Mouse (Mus musculus) MEL (cell line): ENCODE results near the gene Timm50. TPM values are rescaled to one million over a fixed set of nuclear protein-coding genes. Genes with fewer than 3 reads are reported as not detected.
A peak's percentile ranks its signal among the peaks of the same experiment; 100 is the strongest.

Source experiments
- DNase-seq: peaks from one replicate; pipeline ENCODE4 v3.0.0; 2011; ENCODE audit warnings: low read depth, low spot score
- H3K27ac ChIP-seq: 2 replicates; pipeline ENCODE4 v1.5.1; 2012; ENCODE audit warnings: low read depth, mild to moderate bottlenecking, control low read depth, low read length, moderate library complexity; ENCODE audit not compliant: control insufficient read depth
- H3K27me3 ChIP-seq, 2 experiments: fragments of 150-350 bp in 1 of 2; sonication (generic) in 1 of 2; 2 replicates each; pipeline ENCODE4 v1.6.1; 2012; ENCODE audit warnings: low read length in 2 of 2, mild to moderate bottlenecking in 2 of 2, improper control_type of control experiment in 1 of 2, moderate library complexity in 1 of 2; ENCODE audit not compliant: insufficient read depth in 2 of 2, control insufficient read depth in 1 of 2
- H3K36me3 ChIP-seq, 2 experiments: 2 replicates each; pipeline ENCODE4 v1.6.1; 2012 to 2014; ENCODE audit warnings: low read length in 2 of 2, improper control_type of control experiment in 1 of 2, inconsistent platforms in 1 of 2, mild to moderate bottlenecking in 1 of 2; ENCODE audit not compliant: insufficient read depth in 2 of 2, control insufficient read depth in 1 of 2
- H3K4me1 ChIP-seq, 2 experiments: fragments of 150-350 bp in 1 of 2; sonication (generic) in 1 of 2; 2 replicates each; pipeline ENCODE4 v1.6.1; 2012; ENCODE audit warnings: low read length in 2 of 2, improper control_type of control experiment in 1 of 2, mild to moderate bottlenecking in 1 of 2; ENCODE audit not compliant: insufficient read depth in 2 of 2, control insufficient read depth in 1 of 2
- H3K4me3 ChIP-seq, 2 experiments: fragments of 150-350 bp in 1 of 2; sonication (generic) in 1 of 2; 2 replicates each; pipeline ENCODE4 v1.5.1; 2012; ENCODE audit warnings: low read depth in 2 of 2, low read length in 2 of 2, mild to moderate bottlenecking in 2 of 2, moderate library complexity in 2 of 2, control low read depth in 1 of 2, improper control_type of control experiment in 1 of 2; ENCODE audit not compliant: control insufficient read depth in 1 of 2, insufficient read depth in 1 of 2
- H3K79me2 ChIP-seq: 2 replicates; pipeline ENCODE4 v1.6.1; 2012; ENCODE audit warnings: mild to moderate bottlenecking, low read length, moderate library complexity; ENCODE audit not compliant: control insufficient read depth, poor library complexity, insufficient read depth
- H3K9ac ChIP-seq: 2 replicates; pipeline ENCODE4 v1.6.1; 2012; ENCODE audit warnings: low read depth, mild to moderate bottlenecking, control low read depth, low read length, moderate library complexity; ENCODE audit not compliant: control insufficient read depth, poor library complexity, severe bottlenecking
- H3K9me3 ChIP-seq: fragments of 150-350 bp; sonication (generic); replicated peaks from 2 replicates; pipeline ENCODE4 v1.6.1; 2012; ENCODE audit warnings: mild to moderate bottlenecking, low read length, improper control_type of control experiment, moderate library complexity; ENCODE audit not compliant: insufficient read depth
- CHD1 ChIP-seq: IDR thresholded peaks from 2 replicates; pipeline ENCODE4 v1.6.1; 2012; ENCODE audit warnings: low read depth, mild to moderate bottlenecking, inconsistent platforms, low read length, improper control_type of control experiment
- CHD2 ChIP-seq: IDR thresholded peaks from 2 replicates; pipeline ENCODE4 v1.6.1; 2011; ENCODE audit warnings: low read length, improper control_type of control experiment
- CTCF ChIP-seq, 3 experiments: IDR thresholded peaks in 2 of 3; conservative IDR thresholded peaks in 1 of 3; 2 replicates each; pipeline ENCODE4 v1.5.1; 2011 to 2012; ENCODE audit warnings: low read length in 3 of 3, low read depth in 2 of 3, mild to moderate bottlenecking in 2 of 3, improper control_type of control experiment in 1 of 3, inconsistent platforms in 1 of 3, mixed read lengths in 1 of 3, moderate library complexity in 1 of 3; ENCODE audit not compliant: control insufficient read depth in 1 of 3, insufficient read depth in 1 of 3, poor library complexity in 1 of 3, severe bottlenecking in 1 of 3
- ELF1 ChIP-seq: IDR thresholded peaks from 2 replicates; pipeline ENCODE4 v1.6.1; 2014; ENCODE audit warnings: low read depth, mild to moderate bottlenecking, inconsistent platforms, low read length, improper control_type of control experiment, moderate library complexity
- ETS1 ChIP-seq: IDR thresholded peaks from 2 replicates; pipeline ENCODE4 v1.6.1; 2012; ENCODE audit warnings: low read depth, mild to moderate bottlenecking, inconsistent platforms, low read length, improper control_type of control experiment, moderate library complexity
- JUND ChIP-seq: IDR thresholded peaks from 2 replicates; pipeline ENCODE4 v1.6.1; 2011; ENCODE audit warnings: low read depth, mild to moderate bottlenecking, improper control_type of control experiment, low read length
- KAT2A ChIP-seq: conservative IDR thresholded peaks from 2 replicates; pipeline ENCODE4 v1.6.1; 2012; ENCODE audit warnings: low read depth, low read length, improper control_type of control experiment, inconsistent platforms
- MAFK ChIP-seq: IDR thresholded peaks from 2 replicates; pipeline ENCODE4 v1.6.1; 2011; ENCODE audit warnings: low read depth, mild to moderate bottlenecking, low read length, improper control_type of control experiment, borderline replicate concordance
- MAX ChIP-seq: IDR thresholded peaks from 2 replicates; pipeline ENCODE4 v1.6.1; 2011; ENCODE audit warnings: low read length, improper control_type of control experiment
- MXI1 ChIP-seq: IDR thresholded peaks from 2 replicates; pipeline ENCODE4 v1.6.1; 2011; ENCODE audit warnings: mild to moderate bottlenecking, low read depth, low read length, improper control_type of control experiment
- MYC ChIP-seq: IDR thresholded peaks from 2 replicates; pipeline ENCODE4 v1.6.1; 2011; ENCODE audit warnings: low read depth, mild to moderate bottlenecking, low read length, improper control_type of control experiment, moderate library complexity
- NRF1 ChIP-seq: IDR thresholded peaks from 2 replicates; pipeline ENCODE4 v1.6.1; 2014; ENCODE audit warnings: low read depth, mild to moderate bottlenecking, inconsistent platforms, low read length, improper control_type of control experiment, moderate library complexity; ENCODE audit not compliant: poor library complexity, insufficient read depth, severe bottlenecking
- RAD21 ChIP-seq: IDR thresholded peaks from 2 replicates; pipeline ENCODE4 v1.6.1; 2011; ENCODE audit warnings: mild to moderate bottlenecking, low read depth, low read length, improper control_type of control experiment
- RCOR1 ChIP-seq: IDR thresholded peaks from 2 replicates; pipeline ENCODE4 v1.6.1; 2012; ENCODE audit warnings: low read depth, mild to moderate bottlenecking, inconsistent platforms, low read length, improper control_type of control experiment
- SIN3A ChIP-seq: IDR thresholded peaks from 2 replicates; pipeline ENCODE4 v1.6.1; 2012; ENCODE audit warnings: low read length, improper control_type of control experiment, inconsistent platforms
- SMC3 ChIP-seq: IDR thresholded peaks from 2 replicates; pipeline ENCODE4 v1.6.1; 2011; ENCODE audit warnings: low read depth, low read length, improper control_type of control experiment
- TAL1 ChIP-seq: IDR thresholded peaks from 2 replicates; pipeline ENCODE4 v1.6.1; 2012; ENCODE audit warnings: mild to moderate bottlenecking, inconsistent platforms, low read length, moderate library complexity, mixed read lengths
- TCF12 ChIP-seq: IDR thresholded peaks from 2 replicates; pipeline ENCODE4 v1.6.1; 2014; ENCODE audit warnings: low read depth, mild to moderate bottlenecking, inconsistent platforms, low read length, improper control_type of control experiment, moderate library complexity
- UBTF ChIP-seq: IDR thresholded peaks from 2 replicates; pipeline ENCODE4 v1.6.1; 2012; ENCODE audit warnings: low read depth, mild to moderate bottlenecking, inconsistent platforms, low read length, improper control_type of control experiment, moderate library complexity, borderline replicate concordance; ENCODE audit not compliant: insufficient read depth
- USF2 ChIP-seq, 2 experiments: IDR thresholded peaks; 2 replicates each; pipeline ENCODE4 v1.6.1; 2011 to 2012; ENCODE audit warnings: improper control_type of control experiment in 2 of 2, low read length in 2 of 2, borderline replicate concordance in 1 of 2, inconsistent platforms in 1 of 2, low read depth in 1 of 2, mild to moderate bottlenecking in 1 of 2; ENCODE audit not compliant: insufficient read depth in 1 of 2
- ZC3H11A ChIP-seq: IDR thresholded peaks from 2 replicates; pipeline ENCODE4 v1.6.1; 2012; ENCODE audit warnings: low read depth, mild to moderate bottlenecking, inconsistent platforms, low read length, improper control_type of control experiment
- ZMIZ1 ChIP-seq: IDR thresholded peaks from 2 replicates; pipeline ENCODE4 v1.6.1; 2012; ENCODE audit warnings: low read depth, mild to moderate bottlenecking, inconsistent platforms, low read length, improper control_type of control experiment, moderate library complexity
- polyA plus RNA-seq, 2 experiments: library from polyadenylated mRNA; stranded (reverse) in 1 of 2; unstranded in 1 of 2; fragments of >175 nt in 1 of 2; fragments of >200 nt in 1 of 2; gene quantifications; 2 replicates each; pipeline versions ENCODE4 v1.2.1 to v1.2.4; 2012; ENCODE audit warnings: low replicate concordance in 2 of 2, low read depth in 1 of 2; ENCODE audit not compliant: insufficient read length in 2 of 2, insufficient read depth in 1 of 2, missing spikeins in 1 of 2
- total RNA-seq: library from RNA; depleted of rRNA; stranded (reverse); fragments of 300-350 nt; gene quantifications from 2 replicates; pipeline ENCODE4 v1.2.3, GENCODE M21; 2012

Gene Timm50
- total and polyA plus RNA-seq, 3 experiments, result 167 to 216 TPM; not detected in 1

DNA sequence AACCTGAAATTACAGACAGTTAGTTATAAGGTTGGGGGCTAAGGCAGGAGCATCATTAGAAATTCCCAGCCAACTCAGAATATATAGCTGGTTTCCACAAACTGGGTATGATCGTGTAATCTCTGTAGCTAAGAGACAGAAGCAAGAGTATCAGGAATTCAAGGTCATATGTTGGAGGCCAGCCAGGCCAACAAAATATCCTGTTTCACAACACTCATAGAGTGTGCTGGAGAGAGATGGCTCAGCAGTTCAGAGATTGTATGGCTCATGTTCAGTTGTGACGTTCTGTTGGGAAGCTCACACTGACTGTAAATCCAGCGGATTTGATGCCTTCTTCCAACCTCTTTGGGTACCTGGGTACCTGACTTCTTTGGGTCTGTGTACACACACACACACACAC lies 35.9 kb upstream of the Timm50 start:
- Histone ChIP-seq H3K4me1 (peaks cover 2 to 19% of the 10 kb centered on the region in 2 experiments; a peak in 3 of 4 replicates), H3K9ac (no peak overlapping the region), H3K4me3 (no peak overlapping the region), H3K27me3 (no peaks in the 10 kb centered on the region), H3K79me2 (peaks cover 20% of the 10 kb centered on the region), H3K9me3 (no peaks in the 10 kb centered on the region), H3K27ac (no peak overlapping the region), H3K36me3 (peaks cover 7 to 18% of the 10 kb centered on the region in 2 experiments)
- peak; percentile 60 for DNase-seq
- TF ChIP-seq KAT2A (no peak), UBTF (no peak), CTCF (IDR thresholded peaks at IDR 0.05 in 2 of 3, conservative IDR thresholded peaks at IDR 0.05 in 1 of 3; ENCODE audit: control insufficient read depth in 1 of 3, insufficient read depth in 1 of 3, low read depth in 2 of 3, low read length in 3 of 3, poor library complexity in 1 of 3, severe bottlenecking in 1 of 3) (no peak), MXI1 (no peak), TCF12 (no peak), ZMIZ1 (no peak), RCOR1 (no peak), USF2 (IDR thresholded peaks at IDR 0.05; ENCODE audit: borderline replicate concordance in 1 of 2, insufficient read depth in 1 of 2, low read depth in 1 of 2, low read length in 2 of 2) (no peak), NRF1 (no peak), TAL1 (no peak)

DNA sequence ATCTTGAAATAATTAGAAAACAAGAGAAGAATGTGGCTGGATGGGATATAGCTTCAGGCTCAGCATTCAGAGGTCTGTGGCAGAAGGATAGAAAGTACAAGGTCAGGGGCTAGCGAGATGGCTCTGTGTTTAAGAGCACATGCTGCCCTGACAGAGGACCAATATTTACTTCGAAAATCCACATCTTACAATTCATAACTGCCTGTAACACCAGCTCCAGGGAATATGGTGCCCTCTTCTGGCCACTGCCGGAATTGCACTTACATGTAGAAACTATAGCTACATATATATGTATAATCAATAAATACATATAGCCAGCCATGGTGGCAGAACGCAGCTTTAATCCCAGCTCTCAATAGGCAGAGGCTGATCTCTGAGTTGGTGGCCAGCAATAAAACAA lies 32.8 kb upstream of the Timm50 start:
- Histone ChIP-seq H3K36me3 (peaks cover 0 to 7% of the 10 kb centered on the region in 2 experiments; a peak in 2 of 4 replicates), H3K9me3 (no peaks in the 10 kb centered on the region), H3K4me3 (no peak overlapping the region), H3K4me1 (peaks cover 0 to 11% of the 10 kb centered on the region in 2 experiments; a peak in 3 of 4 replicates), H3K27ac (no peak overlapping the region), H3K79me2 (no peaks in the 10 kb centered on the region)
- no peak for TF ChIP-seq MAFK
- TF ChIP-seq RAD21, result peak; percentile 66
- no peak for TF ChIP-seq NRF1
- 0 out of 2 replicates have a peak, but pooled peaks have one; percentile 46 for TF ChIP-seq MAX
- TF ChIP-seq ELF1, result no peak
- TF ChIP-seq UBTF, result no peak
- no peak for TF ChIP-seq CHD2
- peak; percentile 66 for TF ChIP-seq SMC3
- no peak for TF ChIP-seq ETS1
- peak; percentile 65; the same call in 1 of the 2 replicates for TF ChIP-seq SIN3A
- no peak for TF ChIP-seq JUND
- peak; percentile 66 for TF ChIP-seq MXI1
- TF ChIP-seq CTCF (IDR thresholded peaks at IDR 0.05 in 2 of 3, conservative IDR thresholded peaks at IDR 0.05 in 1 of 3; ENCODE audit: control insufficient read depth in 1 of 3, insufficient read depth in 1 of 3, low read depth in 2 of 3, low read length in 3 of 3, poor library complexity in 1 of 3, severe bottlenecking in 1 of 3), result peak; percentile 72 to 97 (median 86)
- no peak for TF ChIP-seq CHD1
- peak; percentile 58 for TF ChIP-seq ZC3H11A
- peak; percentile 62; the same call in 1 of the 2 replicates for TF ChIP-seq MYC
- TF ChIP-seq, all 39 proteins: peak for 8
- Histone ChIP-seq H3K9ac (peak overlapping the region; percentile 71), H3K27me3 (no peaks in the 10 kb centered on the region)
- peak; percentile 87 for DNase-seq
